Mouse (Mus musculus): ENCODE measurements around the gene Steap3. TPM values are rescaled to one million over a fixed set of nuclear protein-coding genes. Genes with fewer than 3 reads are reported as not detected.

Gene Steap3
- 7.5 and 11.9 TPM in 2 replicates for total RNA-seq (2014; rRNA removed)
- polyA plus RNA-seq (2012; rRNA removed), result 33.3 and 41.0 TPM in 2 replicates

- Histone ChIP-seq H3K9ac (ENCODE audit: low read depth, low read length) (no peak within 1 kb of the TSS), H3K79me2 (ENCODE audit: control insufficient read depth, insufficient read depth, low read length) (peaks cover under 1% of the 10 kb centered on the region; the same call in 1 of the 2 replicates), H3K36me3 (ENCODE audit: control insufficient read depth, insufficient read depth, low read length) (no peaks in the 10 kb centered on the region), H3K4me1 (ENCODE audit: control insufficient read depth, insufficient read depth, low read length) (peaks cover 8% of the 10 kb centered on the region), H3K27ac (replicated peaks; ENCODE audit: insufficient read depth, low read depth, low read length) (no peak within 1 kb of the TSS), H3K27me3 (ENCODE audit: control insufficient read depth, insufficient read depth, low read length) (no peaks in the 10 kb centered on the region), H3K4me3 (ENCODE audit: insufficient read depth, low read depth, low read length) (no peak within 1 kb of the TSS)
- WGBS, result 87% methylated on average over 5 of the region's 5 CpGs
- TF ChIP-seq POLR2A (IDR thresholded peaks at IDR 0.05; ENCODE audit: extremely low read depth, insufficient read depth, low read length), result no peak
- TF ChIP-seq CTCF (IDR thresholded peaks at IDR 0.05; ENCODE audit: low read depth, low read length), result no peak
- no peak for DNase-seq (ENCODE audit: extremely low read depth, low read depth, low spot score)
Observed at GRCm38 (mm10) chr1:120272605-120273004, at the start of gene Steap3. Steap3 (minus strand) TSS chr1:120272705.

GRCm38 (mm10) chr1:120321270-120322021 lies 48.9 kb upstream of the Steap3 start:
- H3K79me2 ChIP-seq (ENCODE audit: control insufficient read depth, insufficient read depth, low read length), result no peaks in the 10 kb centered on the region
- H3K27me3 ChIP-seq (ENCODE audit: control insufficient read depth, insufficient read depth, low read length), result no peaks in the 10 kb centered on the region
- no peak overlapping the region for H3K4me3 ChIP-seq (ENCODE audit: insufficient read depth, low read depth, low read length)
- no peak overlapping the region for H3K27ac ChIP-seq (replicated peaks; ENCODE audit: insufficient read depth, low read depth, low read length)
- no peaks in the 10 kb centered on the region for H3K4me1 ChIP-seq (ENCODE audit: control insufficient read depth, insufficient read depth, low read length)
- TF ChIP-seq POLR2A (IDR thresholded peaks at IDR 0.05; ENCODE audit: extremely low read depth, insufficient read depth, low read length), result no peak
- no peak for TF ChIP-seq CTCF (IDR thresholded peaks at IDR 0.05; ENCODE audit: low read depth, low read length)
- no peak for DNase-seq (ENCODE audit: extremely low read depth, low read depth, low spot score)
- 90% methylated on average over 16 of the region's 16 CpGs for WGBS
- no peaks in the 10 kb centered on the region for H3K36me3 ChIP-seq (ENCODE audit: control insufficient read depth, insufficient read depth, low read length)
- H3K9ac ChIP-seq (ENCODE audit: low read depth, low read length), result no peak overlapping the region

GRCm38 (mm10) chr1:120305801-120306200 lies 33.3 kb upstream of the Steap3 start:
- 59% methylated on average over 2 of the region's 2 CpGs for WGBS

GRCm38 (mm10) chr1:120296936-120297335 lies 24.4 kb upstream of the Steap3 start:
- no peaks in the 10 kb centered on the region for H3K4me1 ChIP-seq (ENCODE audit: control insufficient read depth, insufficient read depth, low read length)
- H3K27ac ChIP-seq (replicated peaks; ENCODE audit: insufficient read depth, low read depth, low read length), result no peak overlapping the region
- TF ChIP-seq POLR2A (IDR thresholded peaks at IDR 0.05; ENCODE audit: extremely low read depth, insufficient read depth, low read length) (no peak), CTCF (IDR thresholded peaks at IDR 0.05; ENCODE audit: low read depth, low read length) (no peak)
- 90% methylated on average over 2 of the region's 2 CpGs for WGBS
- H3K4me3 ChIP-seq (ENCODE audit: insufficient read depth, low read depth, low read length), result no peak overlapping the region
- no peak for DNase-seq (ENCODE audit: extremely low read depth, low read depth, low spot score)
- H3K36me3 ChIP-seq (ENCODE audit: control insufficient read depth, insufficient read depth, low read length), result no peaks in the 10 kb centered on the region
- no peaks in the 10 kb centered on the region for H3K27me3 ChIP-seq (ENCODE audit: control insufficient read depth, insufficient read depth, low read length)
- no peaks in the 10 kb centered on the region for H3K79me2 ChIP-seq (ENCODE audit: control insufficient read depth, insufficient read depth, low read length)
- H3K9ac ChIP-seq (ENCODE audit: low read depth, low read length), result no peak overlapping the region

More at GRCm38 (mm10) chr1:120305801-120306200, 33.3 kb upstream of the Steap3 start:
- H3K9ac ChIP-seq (ENCODE audit: low read depth, low read length), result no peak overlapping the region
- no peaks in the 10 kb centered on the region for H3K4me1 ChIP-seq (ENCODE audit: control insufficient read depth, insufficient read depth, low read length)
- no peaks in the 10 kb centered on the region for H3K27me3 ChIP-seq (ENCODE audit: control insufficient read depth, insufficient read depth, low read length)
- DNase-seq (ENCODE audit: extremely low read depth, low read depth, low spot score), result no peak
- no peak overlapping the region for H3K27ac ChIP-seq (replicated peaks; ENCODE audit: insufficient read depth, low read depth, low read length)
- H3K79me2 ChIP-seq (ENCODE audit: control insufficient read depth, insufficient read depth, low read length), result no peaks in the 10 kb centered on the region
- H3K4me3 ChIP-seq (ENCODE audit: insufficient read depth, low read depth, low read length), result no peak overlapping the region
- no peaks in the 10 kb centered on the region for H3K36me3 ChIP-seq (ENCODE audit: control insufficient read depth, insufficient read depth, low read length)
- TF ChIP-seq POLR2A (IDR thresholded peaks at IDR 0.05; ENCODE audit: extremely low read depth, insufficient read depth, low read length), result no peak
- TF ChIP-seq CTCF (IDR thresholded peaks at IDR 0.05; ENCODE audit: low read depth, low read length), result no peak

GRCm38 (mm10) chr1:120293803-120294202 lies 21.3 kb upstream of the Steap3 start:
- no peak for DNase-seq (ENCODE audit: extremely low read depth, low read depth, low spot score)
- H3K79me2 ChIP-seq (ENCODE audit: control insufficient read depth, insufficient read depth, low read length), result no peaks in the 10 kb centered on the region
- H3K9ac ChIP-seq (ENCODE audit: low read depth, low read length), result no peak overlapping the region
- no peak overlapping the region for H3K27ac ChIP-seq (replicated peaks; ENCODE audit: insufficient read depth, low read depth, low read length)
- H3K4me3 ChIP-seq (ENCODE audit: insufficient read depth, low read depth, low read length), result no peak overlapping the region
- no peaks in the 10 kb centered on the region for H3K36me3 ChIP-seq (ENCODE audit: control insufficient read depth, insufficient read depth, low read length)
- H3K4me1 ChIP-seq (ENCODE audit: control insufficient read depth, insufficient read depth, low read length), result no peaks in the 10 kb centered on the region
- 58% methylated on average over 1 of the region's 1 CpGs for WGBS
- TF ChIP-seq CTCF (IDR thresholded peaks at IDR 0.05; ENCODE audit: low read depth, low read length) (no peak), POLR2A (IDR thresholded peaks at IDR 0.05; ENCODE audit: extremely low read depth, insufficient read depth, low read length) (no peak)
- H3K27me3 ChIP-seq (ENCODE audit: control insufficient read depth, insufficient read depth, low read length), result no peaks in the 10 kb centered on the region

- H3K4me3 ChIP-seq (ENCODE audit: insufficient read depth, low read depth, low read length), result no peak overlapping the region
- DNase-seq (ENCODE audit: extremely low read depth, low read depth, low spot score), result no peak
- H3K79me2 ChIP-seq (ENCODE audit: control insufficient read depth, insufficient read depth, low read length), result no peaks in the 10 kb centered on the region
- WGBS, result 88% methylated on average over 3 of the region's 3 CpGs
- H3K4me1 ChIP-seq (ENCODE audit: control insufficient read depth, insufficient read depth, low read length), result no peaks in the 10 kb centered on the region
- no peaks in the 10 kb centered on the region for H3K27me3 ChIP-seq (ENCODE audit: control insufficient read depth, insufficient read depth, low read length)
- H3K27ac ChIP-seq (replicated peaks; ENCODE audit: insufficient read depth, low read depth, low read length), result no peak overlapping the region
- TF ChIP-seq CTCF (IDR thresholded peaks at IDR 0.05; ENCODE audit: low read depth, low read length) (no peak), POLR2A (IDR thresholded peaks at IDR 0.05; ENCODE audit: extremely low read depth, insufficient read depth, low read length) (no peak)
- H3K36me3 ChIP-seq (ENCODE audit: control insufficient read depth, insufficient read depth, low read length), result no peaks in the 10 kb centered on the region
- H3K9ac ChIP-seq (ENCODE audit: low read depth, low read length), result no peak overlapping the region
Observed at GRCm38 (mm10) chr1:120291709-120292108, 19.2 kb upstream of the Steap3 start.

Data from liver, adult 2 months (tissue).